Mouse (Mus musculus): ENCODE measurements at regions not wholly inside any gene's neighbourhood (a gene's known extent, or its start where the extent isn't known, plus 50 kb on each side); places are given as distances from the start of the nearest gene placed in this dataset.
"Not testable (repeated sequence)": the region's sequence is repeated elsewhere in the genome, so short reads cannot be mapped to it uniquely, and the experiment has no call there.

DNA sequence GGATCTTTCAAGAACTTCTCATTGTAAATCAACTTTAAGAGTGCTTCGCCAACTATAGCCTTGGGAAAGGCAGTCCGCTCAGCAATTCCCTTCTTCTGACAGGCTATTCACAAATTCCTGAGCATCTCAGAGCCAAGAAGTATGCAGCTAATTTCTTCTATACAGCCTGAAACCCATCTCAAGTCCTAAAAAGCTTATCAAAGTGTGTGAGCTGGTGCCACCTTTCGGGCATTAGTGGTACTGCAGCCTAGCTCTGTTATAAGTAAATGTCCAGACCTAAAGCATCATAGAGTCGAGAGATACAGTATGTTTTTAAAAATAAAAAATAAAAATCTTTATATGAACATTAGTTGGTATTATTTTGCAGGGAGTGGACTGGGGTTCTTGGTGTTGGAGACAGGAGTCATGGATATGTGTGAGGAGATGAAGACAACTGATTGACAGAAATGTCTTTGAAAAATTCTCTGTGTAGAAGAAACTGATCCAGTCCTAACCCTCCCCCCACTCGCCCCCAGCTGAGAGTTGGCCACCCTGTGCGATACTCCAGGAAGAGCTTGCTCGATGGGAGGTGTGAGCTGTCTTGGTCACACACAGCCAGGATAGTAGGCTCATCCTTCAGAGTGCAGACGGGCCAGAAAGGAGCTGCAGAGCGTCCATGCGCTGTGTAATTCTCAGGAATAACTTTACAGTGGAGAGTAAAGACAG lies 56.4 kb downstream of the Bod1 start:
- DNase-seq (ENCODE audit: low read depth): peak; percentile 40

DNA sequence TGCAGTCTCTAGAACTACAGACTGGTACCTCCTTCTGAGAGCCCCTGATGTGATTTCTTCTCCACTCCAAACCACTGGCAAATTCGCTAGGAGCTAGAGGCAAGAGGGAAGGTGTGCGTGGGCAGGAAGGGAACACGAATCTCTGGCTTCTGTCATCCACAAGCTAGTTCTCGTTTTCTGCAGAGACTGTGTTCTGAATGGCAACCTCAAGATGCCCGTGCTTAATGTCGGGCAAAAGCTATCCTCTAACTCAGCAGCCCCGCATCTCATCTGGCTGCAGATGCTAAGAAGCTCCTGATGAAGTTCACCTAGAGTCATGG lies 57.3 kb downstream of the Bod1 start:
- no peak for DNase-seq (ENCODE audit: low read depth)

DNA sequence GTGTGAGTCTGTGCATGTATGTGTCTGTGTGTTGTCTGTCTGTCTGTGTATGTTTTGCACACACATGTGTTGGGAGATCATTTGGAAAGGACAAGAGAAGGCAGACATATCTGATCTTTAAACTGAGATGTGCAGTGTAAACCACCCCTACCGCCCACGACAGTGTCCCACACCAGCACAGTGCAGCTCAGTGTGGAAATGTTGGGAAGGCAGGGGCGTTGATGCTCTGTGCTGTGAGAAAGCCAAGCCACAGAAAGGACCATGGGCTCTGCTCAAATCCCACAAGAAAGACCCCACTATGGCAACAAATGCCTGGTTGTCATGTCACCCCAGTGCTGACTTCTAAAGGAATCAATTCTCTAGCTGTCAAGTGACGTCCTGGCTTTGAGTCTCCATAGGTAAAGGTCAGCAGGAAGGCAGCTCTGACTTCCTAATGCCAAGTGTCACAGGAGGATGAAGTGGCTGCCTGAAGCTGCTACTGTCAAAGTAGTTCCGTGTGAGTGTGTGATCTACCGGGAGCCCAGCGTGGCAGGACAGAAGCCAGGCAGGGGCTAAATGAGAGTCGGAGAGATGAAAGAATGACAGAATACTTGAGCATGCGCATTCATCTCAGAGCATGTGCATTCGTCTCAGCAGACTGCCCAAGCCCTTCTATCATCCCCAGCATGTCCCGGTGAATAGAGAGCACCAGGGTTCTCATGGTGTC lies 57.8 kb downstream of the Bod1 start:
- no peak for DNase-seq (ENCODE audit: low read depth)

DNA sequence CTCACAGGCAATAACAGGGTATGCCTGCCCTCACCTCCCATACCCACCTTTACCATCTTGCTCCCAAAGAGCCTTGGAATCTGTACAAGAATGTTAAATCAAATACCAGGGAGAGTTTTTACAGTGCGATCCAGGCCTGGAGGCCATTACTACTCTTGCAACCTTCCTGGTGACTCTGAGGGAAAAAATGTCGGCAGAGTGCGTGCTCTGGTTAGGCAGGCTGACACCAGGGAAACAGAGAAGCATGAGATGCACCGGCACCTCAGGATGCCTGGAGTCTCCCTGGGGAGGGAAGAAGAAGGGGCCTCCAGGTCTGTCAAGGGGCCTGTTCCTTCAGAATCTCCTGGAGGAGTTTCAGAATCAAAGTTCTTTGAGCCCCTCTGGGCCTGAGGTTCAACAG lies 63.2 kb downstream of the Bod1 start:
- DNase-seq (ENCODE audit: low read depth): no peak

DNA sequence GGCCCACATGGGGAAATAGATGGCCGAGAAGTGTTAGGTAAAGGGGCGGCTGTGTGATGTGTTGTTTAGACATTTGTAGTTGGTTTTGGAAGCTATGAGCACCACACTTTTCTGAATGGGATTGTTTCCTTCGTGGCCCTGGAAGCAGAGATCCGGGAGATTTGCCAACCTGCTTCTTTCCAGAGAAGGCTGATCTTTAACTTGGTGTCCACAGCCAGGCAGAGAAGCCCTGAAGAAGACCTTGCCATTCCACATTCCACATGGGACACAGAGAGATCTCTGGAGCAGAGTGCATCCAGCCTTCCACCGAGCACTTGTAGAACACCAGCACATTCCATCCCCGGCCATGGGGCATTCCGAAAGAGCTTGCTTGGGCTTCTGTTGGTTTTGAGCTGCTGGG lies 70.2 kb downstream of the Bod1 start:
- no peak for DNase-seq (ENCODE audit: low read depth)

DNA sequence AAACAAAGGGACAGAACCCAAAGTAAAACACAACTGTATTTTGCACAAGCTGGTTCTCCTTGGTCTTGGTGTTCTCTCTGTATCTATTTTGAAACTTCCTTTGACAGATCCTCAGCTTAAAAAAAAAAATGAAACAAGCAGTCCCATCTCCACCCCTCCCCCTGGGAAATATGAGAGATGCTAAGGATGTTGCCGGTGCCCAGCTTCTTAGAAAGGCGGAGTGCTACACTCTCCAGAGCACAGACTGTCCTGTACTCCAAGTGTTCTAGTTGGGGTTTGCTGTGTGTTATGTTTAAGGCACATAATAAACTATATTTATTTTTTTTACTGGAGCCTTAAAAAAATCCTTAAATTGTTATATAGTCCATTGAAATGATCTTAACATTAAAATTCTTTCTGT lies 78.1 kb downstream of the Bod1 start:
- no peak for DNase-seq (ENCODE audit: low read depth)

DNA sequence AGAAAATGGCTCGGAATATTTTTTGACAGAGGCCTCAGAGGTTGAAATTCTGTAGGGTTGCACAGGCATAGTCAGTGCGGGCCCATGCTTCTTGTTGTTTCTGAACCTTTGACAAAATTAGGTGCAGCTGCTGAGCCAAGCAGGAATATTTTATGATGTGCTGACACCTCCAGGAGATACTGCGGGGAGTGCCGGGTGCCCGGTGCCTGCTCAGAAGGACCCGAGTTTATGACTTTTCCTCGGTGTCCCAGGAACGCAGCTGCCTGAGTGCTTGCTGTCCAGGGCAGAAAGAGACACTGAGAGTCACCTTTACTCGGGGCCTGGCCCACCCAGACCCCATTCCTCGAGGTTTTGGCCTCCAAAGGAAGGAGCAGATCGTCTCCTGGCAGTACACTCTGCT lies 79.6 kb downstream of the Bod1 start:
- DNase-seq (ENCODE audit: low read depth): no peak

DNA sequence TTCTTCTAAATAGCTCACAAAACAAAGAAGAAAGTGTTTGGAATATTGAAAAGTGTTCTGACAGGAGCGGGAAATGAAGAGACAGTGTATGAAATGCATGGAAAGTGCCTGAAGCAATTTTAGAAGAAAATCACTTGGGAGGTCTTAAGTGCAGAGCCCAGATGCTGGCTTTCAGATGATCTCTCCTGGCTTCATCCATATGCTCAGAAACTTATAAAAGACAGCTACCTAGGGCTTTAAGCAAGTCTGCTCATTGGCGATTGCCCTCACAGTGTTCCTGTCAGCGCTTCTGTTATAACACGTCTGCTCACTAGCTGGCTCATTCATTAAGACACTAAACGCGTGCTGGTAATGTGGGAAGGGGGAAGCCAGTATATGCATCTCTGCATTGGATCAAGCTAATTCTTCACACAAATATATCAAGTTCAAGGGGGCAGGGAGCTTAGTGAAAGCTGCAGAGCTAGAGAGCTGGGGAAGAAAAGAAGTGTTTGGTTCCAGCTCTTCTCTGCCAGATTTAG lies 80.6 kb downstream of the Bod1 start:
- no peak for DNase-seq (ENCODE audit: low read depth)

DNA sequence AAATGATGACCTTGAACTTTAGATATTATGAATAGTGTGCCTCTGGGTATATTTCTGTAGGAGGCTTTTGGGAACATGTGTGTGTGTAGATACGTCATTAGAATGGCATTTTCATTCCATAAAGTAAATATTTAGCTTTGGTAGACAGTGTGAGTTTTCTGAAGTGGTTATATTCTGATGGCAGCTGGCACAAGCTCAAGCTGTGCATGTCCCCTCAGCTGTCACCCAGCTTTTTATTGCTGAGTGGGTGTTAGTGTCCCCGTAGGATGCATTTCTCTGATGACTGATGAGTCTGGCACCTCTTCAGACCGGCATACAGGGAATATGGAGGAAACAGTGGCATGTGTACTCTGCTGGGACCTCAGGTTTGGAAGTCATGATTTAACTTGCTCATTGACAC lies 96.7 kb downstream of the Bod1 start:
- no peak for DNase-seq (ENCODE audit: low read depth)

DNA sequence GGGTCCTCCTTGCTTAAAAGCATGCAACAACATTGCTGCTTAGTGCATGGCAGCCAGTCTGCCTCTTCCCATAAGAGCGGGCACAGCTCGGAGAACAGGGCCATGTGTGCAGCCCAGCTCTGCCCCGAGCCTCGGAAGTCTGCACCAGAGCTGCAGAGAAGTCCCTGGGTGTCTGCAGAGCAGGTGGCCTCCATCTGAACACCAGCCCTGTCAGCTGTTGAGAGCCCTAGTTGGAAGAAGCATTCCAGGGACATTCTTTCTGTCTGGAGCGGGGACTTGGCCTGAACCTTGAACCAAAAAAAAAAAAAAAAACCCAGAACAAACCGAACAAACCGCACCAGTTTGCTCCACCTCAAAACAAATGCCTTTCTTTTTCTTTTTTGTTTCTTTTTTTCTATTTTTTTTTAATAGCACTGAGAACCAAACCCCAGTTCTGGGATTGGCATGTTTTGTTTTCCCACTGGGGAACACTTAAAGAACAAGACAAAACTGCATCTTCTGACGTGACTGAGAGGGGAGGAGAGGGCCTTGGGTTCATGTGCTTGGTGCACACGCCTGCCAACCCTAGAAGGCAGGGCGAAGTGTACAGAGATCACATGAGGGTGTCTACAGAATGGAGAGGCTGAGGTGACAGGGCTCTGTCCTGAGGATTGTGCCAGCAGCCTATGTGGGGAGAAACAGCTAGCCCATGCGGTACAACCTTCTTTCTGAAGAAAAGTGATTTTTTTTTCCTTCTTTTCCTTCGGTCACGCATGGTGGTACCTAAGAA lies 106.8 kb downstream of the Bod1 start:
- no peak for DNase-seq (ENCODE audit: low read depth)

DNA sequence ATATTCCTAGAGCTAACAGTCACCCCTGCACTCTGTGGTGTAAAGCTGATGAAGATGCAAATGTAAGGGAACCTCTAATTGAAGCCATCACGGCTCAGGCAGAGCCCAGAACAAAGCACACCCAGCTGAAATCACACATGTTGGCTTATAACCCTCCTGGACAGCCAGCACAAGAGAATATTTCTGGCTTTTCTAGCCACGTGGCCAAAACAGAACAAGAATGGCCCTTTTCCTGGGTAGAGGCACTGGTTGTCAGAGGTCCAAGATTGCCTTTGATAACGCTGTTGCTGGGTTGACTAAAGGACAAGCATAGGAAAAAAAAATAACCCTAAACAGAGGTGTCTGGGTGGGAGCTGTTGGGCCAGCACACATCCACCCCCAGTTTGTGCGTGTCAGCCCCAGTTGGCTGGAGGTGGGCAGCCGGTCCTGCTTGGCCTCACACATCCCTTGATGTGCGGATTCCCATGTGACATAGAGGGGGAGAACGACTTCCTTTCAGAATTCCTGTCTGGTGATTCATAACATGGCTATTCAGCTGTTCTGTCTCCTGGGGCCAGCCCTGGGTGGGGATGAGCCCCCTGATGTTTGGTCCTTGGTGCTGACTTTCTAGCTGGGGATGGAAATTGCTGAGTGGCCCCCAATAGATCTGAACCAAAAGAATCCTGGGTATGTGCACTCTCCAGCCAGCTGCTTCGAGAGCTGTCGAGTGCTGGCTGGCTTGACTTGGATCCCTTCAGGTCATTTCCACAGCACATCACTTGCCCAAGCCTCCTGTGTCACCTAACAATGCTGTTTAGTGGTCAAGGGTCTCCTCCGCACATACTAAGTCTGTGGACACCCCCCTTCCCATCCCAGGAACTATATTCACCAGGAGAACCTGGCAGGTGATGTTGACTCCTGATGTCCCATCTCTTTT lies 107.6 kb downstream of the Bod1 start:
- DNase-seq (ENCODE audit: low read depth): no peak

DNA sequence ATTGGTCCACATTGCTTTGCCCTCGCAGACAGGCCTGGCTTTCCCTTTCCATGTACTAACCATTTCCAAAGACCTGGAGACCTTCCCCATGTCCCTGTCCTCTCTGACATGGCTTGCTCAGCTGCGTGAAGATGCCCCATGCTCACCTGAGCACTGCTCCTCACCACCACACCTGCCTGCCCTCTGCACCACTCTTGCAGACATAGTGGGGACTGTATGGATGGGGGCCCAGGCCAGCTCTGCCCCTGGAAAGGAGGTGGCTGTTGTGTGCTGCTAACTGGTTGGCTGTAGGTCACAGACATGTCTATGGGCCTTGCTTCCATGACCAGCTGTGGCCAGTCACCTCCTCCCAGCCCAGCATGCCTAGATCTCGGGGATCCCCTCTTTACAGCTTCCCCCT lies 108.7 kb downstream of the Bod1 start:
- DNase-seq (ENCODE audit: low read depth): no peak

DNA sequence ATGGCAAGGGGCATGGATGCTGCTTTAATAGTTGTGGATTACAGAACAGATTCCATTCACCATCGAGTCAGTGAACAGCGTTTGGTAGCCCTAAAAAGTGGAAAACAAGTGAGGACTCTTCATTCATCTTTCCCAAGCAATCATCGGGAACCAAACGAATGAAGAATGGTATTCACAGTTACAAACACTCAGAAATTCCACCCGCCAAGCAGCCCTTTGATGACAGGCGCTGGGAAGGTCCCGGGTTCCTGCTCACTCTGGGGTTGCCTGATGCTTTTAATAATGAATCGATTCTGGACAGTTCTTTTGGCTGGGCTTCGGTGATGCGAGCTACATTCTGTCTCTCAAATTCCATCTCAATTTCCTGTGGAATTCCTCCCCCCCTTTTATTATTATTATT lies 110.9 kb downstream of the Bod1 start:
- no peak for DNase-seq (ENCODE audit: low read depth)

DNA sequence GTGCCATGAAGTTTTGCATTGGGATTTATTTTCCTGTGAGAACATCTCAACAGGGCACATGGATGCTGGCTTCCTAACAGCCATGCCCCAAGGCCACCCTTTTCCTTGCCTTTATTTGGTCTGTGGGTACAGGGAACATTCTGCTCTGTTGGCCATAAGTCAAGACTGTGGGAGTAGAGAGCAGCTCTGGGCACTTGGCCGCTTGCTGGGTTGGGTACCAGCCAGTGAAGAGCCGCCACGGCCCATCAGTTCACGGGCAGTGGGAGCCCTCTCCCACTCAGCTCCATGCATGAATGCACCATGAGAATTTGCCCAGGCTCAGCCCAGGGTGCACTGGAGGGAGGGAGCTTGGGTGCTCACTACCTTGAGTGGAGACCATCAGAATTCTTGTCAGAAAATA lies 116.6 kb downstream of the Bod1 start:
- DNase-seq (ENCODE audit: low read depth): no peak

DNA sequence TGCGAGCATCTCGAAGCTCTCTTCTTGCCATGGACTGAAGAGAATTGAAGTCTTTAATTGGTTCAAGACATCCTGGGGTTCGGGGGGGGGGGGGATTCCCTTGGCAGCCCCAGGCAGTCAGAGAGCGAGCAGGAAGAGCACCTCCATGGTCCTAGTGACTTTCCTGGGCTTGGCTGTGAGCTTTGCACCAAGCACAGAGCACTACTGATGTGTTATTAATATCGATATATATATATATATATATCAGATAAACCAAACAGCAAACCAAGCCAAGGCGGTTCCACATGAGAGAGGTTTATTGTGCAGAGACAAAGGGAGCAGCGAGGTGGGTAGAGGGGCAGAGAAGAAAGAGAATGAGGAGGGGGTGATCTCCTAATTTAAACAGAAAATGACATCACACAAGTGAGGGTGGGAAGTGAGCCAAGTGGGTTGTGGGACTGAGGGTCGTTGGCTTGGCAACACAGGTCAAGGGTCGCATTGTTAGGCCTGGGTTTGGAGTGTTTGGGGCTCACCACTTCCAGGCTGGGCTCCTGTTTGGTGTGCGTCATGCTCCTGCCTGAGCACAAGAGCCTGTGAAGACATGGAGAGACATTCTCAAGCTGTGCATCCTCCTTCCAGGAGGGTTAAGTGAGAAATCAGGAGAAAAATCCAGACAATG lies 119.9 kb downstream of the Bod1 start:
- DNase-seq (ENCODE audit: low read depth): no peak

DNA sequence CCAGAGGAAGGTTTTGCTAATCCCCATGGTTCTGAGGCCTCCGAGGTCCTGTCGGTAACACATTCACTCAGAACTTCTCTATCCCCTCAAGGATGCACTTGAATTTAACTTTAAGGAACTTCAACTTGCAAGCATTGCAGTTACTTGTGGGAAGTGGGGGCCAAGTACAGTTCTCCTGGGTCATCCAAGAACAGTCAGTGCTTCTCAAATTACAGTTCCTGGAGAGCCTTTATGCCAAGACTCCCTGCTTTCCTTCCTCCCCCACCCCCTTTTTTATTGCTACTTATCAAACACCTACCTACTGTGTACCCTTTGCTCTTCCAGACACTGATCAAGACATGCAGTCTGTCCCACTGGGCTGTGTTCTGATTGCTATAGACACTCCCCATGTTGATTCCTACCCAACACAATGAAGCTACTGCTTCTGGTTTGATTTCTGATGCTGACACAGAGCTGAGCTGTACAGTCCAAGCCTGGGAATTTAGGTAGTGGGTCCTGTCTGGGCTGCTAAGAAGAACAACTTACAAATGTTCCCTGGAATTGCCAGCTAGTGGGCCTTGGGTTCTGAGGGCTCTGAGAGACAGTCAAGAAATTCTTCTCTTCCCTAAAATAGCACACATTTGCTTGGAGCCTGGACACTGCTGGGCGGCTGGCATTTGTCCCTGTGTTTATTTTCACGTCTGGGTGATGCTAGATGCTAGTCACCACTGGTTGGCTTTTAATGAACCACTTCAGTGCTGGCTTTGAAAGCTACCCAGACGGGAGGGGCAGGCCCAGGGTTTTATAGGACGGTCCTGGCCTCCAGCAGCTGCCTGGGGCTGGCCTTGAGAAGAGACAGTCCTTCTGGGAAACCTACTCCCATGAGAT lies 120.7 kb downstream of the Bod1 start:
- no peak for DNase-seq (ENCODE audit: low read depth)

DNA sequence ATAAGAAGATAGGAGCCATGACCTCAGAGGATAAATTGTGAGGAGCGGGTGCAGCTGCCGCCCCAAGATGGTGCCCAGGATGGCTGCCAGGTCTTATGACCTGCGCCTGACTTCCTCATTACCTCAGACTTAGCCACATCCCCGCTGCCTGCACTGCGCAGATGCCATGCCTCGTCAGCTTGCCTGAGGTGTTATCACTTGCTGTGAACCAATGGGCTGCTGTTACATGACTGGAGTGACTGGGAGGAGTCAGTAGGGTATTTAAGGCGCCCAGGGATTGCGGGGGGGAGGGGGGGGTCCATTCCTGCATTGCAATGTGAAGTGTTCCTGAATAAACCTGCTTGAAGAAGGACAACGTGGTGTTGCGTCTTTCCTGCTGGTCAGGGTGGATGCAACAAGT lies 126.2 kb downstream of the Bod1 start:
- DNase-seq (ENCODE audit: low read depth): not testable (repeated sequence)

DNA sequence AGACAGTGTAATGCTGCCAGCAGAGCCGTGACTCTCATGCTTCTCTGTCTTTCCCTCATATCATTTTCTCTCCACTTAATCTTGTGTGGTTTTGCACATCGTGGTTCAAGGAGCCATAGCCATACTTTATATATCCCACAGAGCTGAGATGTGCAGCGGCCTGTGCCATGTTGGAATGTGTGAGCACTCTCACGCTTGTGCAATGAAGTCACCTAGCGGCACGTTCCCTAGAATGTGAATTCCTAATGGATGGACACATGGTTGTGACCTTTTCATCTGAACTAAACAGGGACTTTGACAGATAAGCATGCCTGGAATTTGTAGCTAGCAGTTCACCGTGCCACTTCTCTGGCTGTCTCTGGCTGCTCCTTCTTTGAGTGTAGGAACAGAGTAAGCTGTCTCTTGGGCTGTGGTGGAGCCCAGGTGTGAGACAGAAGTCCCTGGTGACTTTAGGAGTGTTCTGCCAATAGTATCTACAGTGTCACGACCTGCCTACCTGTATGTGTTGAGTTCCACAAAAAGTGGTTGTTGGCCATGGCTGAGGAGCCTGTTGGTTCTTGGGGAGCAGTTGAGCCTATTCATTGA lies 129.0 kb downstream of the Bod1 start:
- DNase-seq (ENCODE audit: low read depth): no peak

DNA sequence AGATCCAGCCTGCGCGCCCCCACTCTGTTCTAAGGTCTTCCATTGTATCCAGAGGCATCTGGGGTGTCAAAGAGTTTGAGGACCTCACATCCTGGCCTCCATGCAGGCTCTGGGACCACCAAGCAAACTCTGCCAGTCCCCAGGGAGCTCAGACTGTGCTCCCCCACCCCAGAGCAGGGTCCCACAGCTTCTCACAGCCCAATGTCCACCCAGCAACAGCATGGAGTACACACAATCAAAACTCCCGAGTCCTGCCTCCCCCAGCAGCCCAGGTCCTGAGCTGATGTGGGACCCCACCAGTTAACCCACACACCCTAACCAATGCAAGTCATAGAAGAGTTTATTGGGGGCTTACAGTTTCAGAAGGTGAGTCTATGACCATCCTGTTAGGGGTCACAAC lies 130.3 kb downstream of the Bod1 start:
- no peak for DNase-seq (ENCODE audit: low read depth)

DNA sequence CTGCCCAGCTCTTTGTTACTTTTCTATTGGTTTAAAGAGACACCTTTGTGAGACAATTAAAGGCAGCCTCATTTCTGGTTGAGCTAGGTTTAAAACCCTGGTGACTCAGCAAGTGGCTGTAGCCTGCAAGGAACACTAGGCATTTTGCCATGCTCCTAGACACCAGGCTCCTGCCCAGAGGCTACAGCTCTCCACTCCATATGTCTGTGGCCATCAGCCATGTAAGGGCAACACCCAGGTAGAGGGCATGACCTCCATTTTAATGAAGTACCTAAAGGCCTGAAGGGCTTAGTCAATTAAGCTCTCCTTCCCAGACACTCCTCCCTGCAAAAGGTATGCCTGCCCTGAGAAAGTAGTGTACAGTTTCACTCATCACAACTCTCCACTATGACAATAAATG lies 130.9 kb downstream of the Bod1 start:
- DNase-seq (ENCODE audit: low read depth): no peak

All from naive thymus-derived CD4-positive, alpha-beta T cell, adult 2 months (primary cell).